Mouse (Mus musculus) erythroblast, embryonic 14.5 days (primary cell): Measurements from ENCODE around the gene Guca1a. TPM values are rescaled to one million over a fixed set of nuclear protein-coding genes. Genes with fewer than 3 reads are reported as not detected.

Experiments
- H3K27me3 ChIP-seq: 2 replicates; pipeline ENCODE4 v1.6.1; 2012; ENCODE audit warnings: inconsistent platforms; ENCODE audit not compliant: control insufficient read depth
- H3K36me3 ChIP-seq: 2 replicates; pipeline ENCODE4 v1.6.1; 2012; ENCODE audit warnings: mild to moderate bottlenecking, inconsistent platforms; ENCODE audit not compliant: control insufficient read depth
- H3K4me1 ChIP-seq: 2 replicates; pipeline ENCODE4 v1.6.1; 2012; ENCODE audit warnings: inconsistent platforms; ENCODE audit not compliant: control insufficient read depth
- H3K4me3 ChIP-seq: replicated peaks from 2 replicates; pipeline ENCODE3; 2012; ENCODE audit warnings: moderate library complexity, mild to moderate bottlenecking, inconsistent platforms
- H3K9me3 ChIP-seq: 2 replicates; pipeline ENCODE4 v1.6.1; 2012; ENCODE audit warnings: low read length, inconsistent platforms, mixed read lengths; ENCODE audit not compliant: control insufficient read depth
- GATA1 ChIP-seq: IDR thresholded peaks from 2 replicates; pipeline ENCODE4 v1.6.1; 2012; ENCODE audit warnings: low read length, inconsistent platforms, mixed read lengths
- TAL1 ChIP-seq: IDR thresholded peaks from 3 replicates; pipeline ENCODE4 v1.6.1; 2012; ENCODE audit warnings: low read length, inconsistent platforms, mixed read lengths
- polyA plus RNA-seq: library from polyadenylated mRNA; stranded (reverse); fragments of >175 nt; gene quantifications from 2 replicates; pipeline ENCODE4 v1.2.3, GENCODE M21; 2012

Guca1a gene
- polyA plus RNA-seq, 1 experiment, result not detected

DNA sequence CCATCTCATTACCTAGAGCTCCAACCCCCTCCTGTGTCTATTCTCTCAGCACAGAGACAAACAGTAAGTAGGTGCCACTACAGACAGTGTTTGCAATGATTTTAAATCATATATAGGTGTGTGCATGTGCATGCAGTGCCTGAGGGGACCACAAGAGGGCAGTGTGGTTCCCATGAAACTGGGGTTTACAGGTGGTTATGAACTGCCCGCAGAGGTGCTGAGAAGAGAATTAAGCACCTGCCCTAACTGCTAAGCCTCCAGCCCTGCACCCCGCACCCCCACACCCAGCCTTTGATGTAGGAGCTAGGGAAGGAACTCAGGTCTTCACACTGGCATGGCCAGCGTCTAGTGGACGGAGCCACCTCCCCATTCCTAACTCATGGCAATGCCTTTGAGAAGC, 13.7 kb downstream of the Guca1a start:
- no peak overlapping the region for H3K4me3 ChIP-seq
- TF ChIP-seq GATA1 (no peak), TAL1 (no peak)
- H3K9me3 ChIP-seq, result peaks cover 7% of the 10 kb centered on the region
- H3K27me3 ChIP-seq, result no peaks in the 10 kb centered on the region
- no peaks in the 10 kb centered on the region for H3K4me1 ChIP-seq
- H3K36me3 ChIP-seq, result peaks cover 4% of the 10 kb centered on the region; the same call in 1 of the 2 replicates

GRCm38 (mm10) chr17:47385145-47385544, 15.2 kb downstream of the Guca1a start, which contains the start of gene Guca1b:
TSS of gene Guca1b (plus strand) at chr17:47385393.
- Histone ChIP-seq H3K27me3 (no peaks in the 10 kb centered on the region), H3K4me1 (no peaks in the 10 kb centered on the region), H3K36me3 (peaks cover 12% of the 10 kb centered on the region), H3K9me3 (peaks cover 7% of the 10 kb centered on the region), H3K4me3 (no peak within 1 kb of the TSS)
- TF ChIP-seq GATA1 (no peak), TAL1 (no peak)

DNA sequence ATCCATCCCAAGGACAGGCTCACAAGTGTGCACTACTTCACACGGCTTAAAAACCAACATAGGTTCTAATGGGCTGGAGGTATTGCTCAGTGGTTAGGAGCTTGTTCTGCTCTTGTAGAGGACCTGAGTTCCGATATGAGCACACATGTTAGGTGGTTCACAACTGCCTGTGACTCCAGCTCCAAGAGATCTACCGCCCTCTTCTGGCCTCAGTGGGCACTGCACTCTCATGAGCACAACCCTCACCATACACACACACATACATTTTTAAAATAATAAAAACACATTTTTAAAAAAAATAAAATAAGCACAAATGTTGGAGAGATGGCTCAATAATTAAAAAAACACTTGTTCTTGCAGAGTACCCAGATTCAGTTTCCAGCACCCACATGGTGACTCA, 16.3 kb downstream of the Guca1a start:
- no peaks in the 10 kb centered on the region for H3K4me1 ChIP-seq
- H3K4me3 ChIP-seq, result no peak overlapping the region
- H3K36me3 ChIP-seq, result peaks cover 21% of the 10 kb centered on the region
- peaks cover 7% of the 10 kb centered on the region for H3K9me3 ChIP-seq
- no peak for TF ChIP-seq TAL1
- TF ChIP-seq GATA1, result no peak
- H3K27me3 ChIP-seq, result no peaks in the 10 kb centered on the region

GRCm38 (mm10) chr17:47383266-47383665, 17.1 kb downstream of the Guca1a start:
- no peak overlapping the region for H3K4me3 ChIP-seq
- H3K4me1 ChIP-seq, result no peaks in the 10 kb centered on the region
- H3K36me3 ChIP-seq, result peaks cover 27% of the 10 kb centered on the region
- peaks cover 7% of the 10 kb centered on the region for H3K9me3 ChIP-seq
- TF ChIP-seq GATA1 (no peak), TAL1 (no peak)
- H3K27me3 ChIP-seq, result no peaks in the 10 kb centered on the region

DNA sequence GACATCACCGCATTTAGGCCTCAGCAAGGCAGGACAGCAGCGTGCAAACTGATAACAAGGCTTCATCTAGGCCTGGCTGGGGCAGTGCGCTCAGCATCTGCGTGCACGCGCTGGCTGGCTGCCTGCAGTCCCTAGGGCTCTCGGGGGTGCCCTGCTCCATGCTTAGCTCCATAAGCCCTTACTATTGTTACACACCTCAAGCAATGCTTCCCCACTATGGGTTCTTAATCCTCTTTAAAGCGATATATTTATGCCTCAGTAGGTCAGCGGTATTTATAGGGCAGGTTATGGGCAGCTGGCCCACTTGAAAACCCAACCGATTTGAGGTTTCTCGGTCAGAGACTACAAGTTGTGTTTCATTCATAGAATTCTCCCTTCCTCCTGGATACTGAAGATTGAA, 18.5 kb downstream of the Guca1a start:
- Histone ChIP-seq H3K4me3 (no peak overlapping the region), H3K9me3 (peaks cover 7% of the 10 kb centered on the region), H3K36me3 (peaks cover 40% of the 10 kb centered on the region), H3K4me1 (no peaks in the 10 kb centered on the region), H3K27me3 (no peaks in the 10 kb centered on the region)
- TF ChIP-seq TAL1, result no peak
- TF ChIP-seq GATA1, result no peak

DNA sequence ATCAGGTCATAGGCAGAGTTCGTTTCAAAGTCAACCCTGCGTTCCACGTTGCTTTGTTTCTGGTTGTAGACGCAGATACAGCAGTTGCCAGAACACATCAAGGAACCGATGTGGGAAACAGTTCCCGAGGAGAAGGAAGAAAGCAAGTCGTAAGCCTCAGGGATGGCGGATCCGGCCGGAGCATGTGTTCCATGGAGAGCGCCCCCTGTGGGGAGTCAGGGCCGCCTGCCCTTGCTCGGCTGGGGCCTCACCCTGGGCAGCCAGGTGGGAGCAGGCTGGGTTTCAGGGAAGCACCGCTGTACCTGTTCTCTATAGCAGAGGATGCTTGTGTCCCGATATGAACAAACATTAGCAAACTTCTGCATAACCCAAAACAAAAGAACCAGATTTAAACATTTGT, 22.3 kb downstream of the Guca1a start:
- H3K27me3 ChIP-seq, result no peaks in the 10 kb centered on the region
- no peak overlapping the region for H3K4me3 ChIP-seq
- peaks cover 73% of the 10 kb centered on the region for H3K36me3 ChIP-seq
- no peaks in the 10 kb centered on the region for H3K4me1 ChIP-seq
- TF ChIP-seq TAL1 (no peak), GATA1 (no peak)
- no peaks in the 10 kb centered on the region for H3K9me3 ChIP-seq

DNA sequence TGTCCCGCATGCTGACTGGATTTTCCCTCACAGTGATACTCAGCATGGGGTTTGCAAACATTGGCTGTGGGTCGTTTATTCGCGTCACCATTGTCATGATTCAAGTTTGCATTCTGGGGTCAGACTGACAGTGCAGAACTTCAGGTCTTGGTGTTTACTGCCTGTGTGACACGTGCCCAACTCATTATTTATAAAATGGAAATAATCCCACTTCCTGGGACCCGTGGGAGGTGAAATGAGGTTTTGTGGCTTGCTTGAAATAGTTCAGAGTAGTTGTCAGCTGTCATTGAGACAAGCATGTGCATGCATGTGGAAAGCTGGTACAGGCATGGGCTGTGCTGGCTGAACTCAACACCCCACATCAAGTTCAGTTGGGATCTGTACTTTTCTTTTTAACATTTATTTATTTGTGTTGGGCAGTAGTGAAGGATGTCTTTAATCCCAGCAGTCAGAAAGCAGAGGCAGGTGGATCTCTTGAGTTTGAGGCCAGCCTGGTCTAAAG, 23.6 kb downstream of the Guca1a start:
- Histone ChIP-seq H3K4me1 (no peaks in the 10 kb centered on the region), H3K27me3 (no peaks in the 10 kb centered on the region), H3K4me3 (no peak overlapping the region), H3K9me3 (no peaks in the 10 kb centered on the region), H3K36me3 (peaks cover 83% of the 10 kb centered on the region)
- no peak for TF ChIP-seq TAL1
- no peak for TF ChIP-seq GATA1

DNA sequence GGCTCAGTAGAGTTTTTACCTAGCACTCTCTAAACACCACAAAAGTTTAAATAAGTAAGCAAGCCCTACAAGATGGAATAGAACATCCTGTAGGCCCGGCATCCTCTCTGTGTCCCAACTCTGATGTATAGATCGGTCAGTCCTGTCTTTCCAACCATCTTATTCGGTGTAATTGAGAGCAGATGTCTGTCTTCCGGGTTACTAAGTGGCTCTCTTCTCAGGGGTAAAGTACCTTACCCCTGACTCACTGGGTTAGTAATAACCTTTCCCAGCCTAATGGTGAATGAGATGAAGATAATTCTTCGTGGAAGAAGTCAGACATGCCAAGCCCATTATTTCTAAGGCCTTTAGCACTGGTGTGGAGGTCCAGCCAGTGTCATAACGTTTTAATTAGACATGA, 26.4 kb downstream of the Guca1a start:
- Histone ChIP-seq H3K27me3 (no peaks in the 10 kb centered on the region), H3K4me3 (no peak overlapping the region), H3K4me1 (peaks cover 16% of the 10 kb centered on the region), H3K9me3 (no peaks in the 10 kb centered on the region), H3K36me3 (peaks cover 64% of the 10 kb centered on the region)
- TF ChIP-seq TAL1, result no peak
- TF ChIP-seq GATA1, result no peak

DNA sequence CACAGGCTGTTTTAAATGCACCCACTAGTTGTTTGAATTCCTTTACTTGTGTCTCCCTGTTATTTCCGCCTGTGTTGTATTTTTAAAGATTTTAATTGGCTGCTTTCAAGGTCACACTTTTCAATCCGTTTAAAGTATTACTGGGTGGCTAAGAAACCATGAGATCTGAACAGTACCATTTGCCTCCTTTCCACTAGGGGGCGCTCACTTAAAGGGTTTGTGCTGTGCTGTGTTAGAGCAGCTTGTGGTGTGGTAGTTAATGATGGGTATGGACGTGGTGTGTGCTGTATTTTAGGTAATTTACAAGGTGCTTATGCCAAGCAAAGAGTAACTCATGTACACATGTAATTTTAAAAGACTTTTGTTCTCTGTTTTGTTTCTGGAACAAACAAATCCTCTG, 28.9 kb downstream of the Guca1a start:
- no peak overlapping the region for H3K4me3 ChIP-seq
- H3K9me3 ChIP-seq, result no peaks in the 10 kb centered on the region
- peaks cover 41% of the 10 kb centered on the region for H3K36me3 ChIP-seq
- TF ChIP-seq TAL1 (no peak), GATA1 (no peak)
- peaks cover 3% of the 10 kb centered on the region for H3K27me3 ChIP-seq
- peaks cover 22% of the 10 kb centered on the region for H3K4me1 ChIP-seq

DNA sequence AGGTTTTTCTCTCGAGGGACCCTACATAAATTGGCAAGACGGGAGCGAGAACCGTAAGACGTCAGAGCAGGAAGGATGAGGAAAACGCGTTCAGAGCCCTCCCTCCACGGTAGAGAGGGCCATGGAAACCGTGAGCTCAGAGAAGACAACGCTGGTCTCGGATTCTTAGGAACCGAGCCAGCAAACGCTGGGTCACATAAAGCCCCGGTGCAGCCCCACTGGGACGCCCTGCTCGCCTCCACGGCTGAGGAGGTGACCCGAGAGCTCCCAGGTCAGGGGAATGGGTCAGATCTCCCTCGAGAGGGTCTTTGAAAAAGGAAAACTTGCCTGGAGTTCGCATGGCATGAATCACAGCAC, 31.3 kb downstream of the Guca1a start:
- H3K4me1 ChIP-seq, result peaks cover 22% of the 10 kb centered on the region
- no peak for TF ChIP-seq TAL1
- no peak for TF ChIP-seq GATA1
- peak overlapping the region; percentile 91 for H3K4me3 ChIP-seq
- H3K27me3 ChIP-seq, result peaks cover 3% of the 10 kb centered on the region
- no peaks in the 10 kb centered on the region for H3K9me3 ChIP-seq
- H3K36me3 ChIP-seq, result peaks cover 18% of the 10 kb centered on the region
